Mouse (Mus musculus) MEL (cell line): ENCODE results near the gene Rab3a.

ENCODE experiments used
- BHLHE40 ChIP-seq: IDR thresholded peaks from 2 replicates; pipeline ENCODE4 v1.6.1; 2012; ENCODE audit warnings: low read depth, mild to moderate bottlenecking, inconsistent platforms, low read length, improper control_type of control experiment, borderline replicate concordance
- CTCF ChIP-seq, 3 experiments: IDR thresholded peaks in 2 of 3; conservative IDR thresholded peaks in 1 of 3; 2 replicates each; pipeline ENCODE4 v1.5.1; 2011 to 2012; ENCODE audit warnings: low read length in 3 of 3, low read depth in 2 of 3, mild to moderate bottlenecking in 2 of 3, improper control_type of control experiment in 1 of 3, inconsistent platforms in 1 of 3, mixed read lengths in 1 of 3, moderate library complexity in 1 of 3; ENCODE audit not compliant: control insufficient read depth in 1 of 3, insufficient read depth in 1 of 3, poor library complexity in 1 of 3, severe bottlenecking in 1 of 3
- HCFC1 ChIP-seq: IDR thresholded peaks from 2 replicates; pipeline ENCODE4 v1.6.1; 2012; ENCODE audit warnings: low read depth, mild to moderate bottlenecking, inconsistent platforms, low read length, improper control_type of control experiment, moderate library complexity
- POLR2A ChIP-seq, 2 experiments: IDR thresholded peaks; 2 replicates each; pipeline ENCODE4 v1.6.1; 2011 to 2012; ENCODE audit warnings: low read length in 2 of 2, mild to moderate bottlenecking in 2 of 2, control low read depth in 1 of 2, improper control_type of control experiment in 1 of 2, low read depth in 1 of 2, moderate library complexity in 1 of 2; ENCODE audit not compliant: control insufficient read depth in 1 of 2, insufficient read depth in 1 of 2, poor library complexity in 1 of 2
- RCOR1 ChIP-seq: IDR thresholded peaks from 2 replicates; pipeline ENCODE4 v1.6.1; 2012; ENCODE audit warnings: low read depth, mild to moderate bottlenecking, inconsistent platforms, low read length, improper control_type of control experiment
- TAL1 ChIP-seq: IDR thresholded peaks from 2 replicates; pipeline ENCODE4 v1.6.1; 2012; ENCODE audit warnings: mild to moderate bottlenecking, inconsistent platforms, low read length, moderate library complexity, mixed read lengths
- USF2 ChIP-seq, 2 experiments: IDR thresholded peaks; 2 replicates each; pipeline ENCODE4 v1.6.1; 2011 to 2012; ENCODE audit warnings: improper control_type of control experiment in 2 of 2, low read length in 2 of 2, borderline replicate concordance in 1 of 2, inconsistent platforms in 1 of 2, low read depth in 1 of 2, mild to moderate bottlenecking in 1 of 2; ENCODE audit not compliant: insufficient read depth in 1 of 2
- ZNF384 ChIP-seq: IDR thresholded peaks from 2 replicates; pipeline ENCODE4 v1.6.1; 2012; ENCODE audit warnings: low read depth, mild to moderate bottlenecking, inconsistent platforms, low read length, improper control_type of control experiment

DNA sequence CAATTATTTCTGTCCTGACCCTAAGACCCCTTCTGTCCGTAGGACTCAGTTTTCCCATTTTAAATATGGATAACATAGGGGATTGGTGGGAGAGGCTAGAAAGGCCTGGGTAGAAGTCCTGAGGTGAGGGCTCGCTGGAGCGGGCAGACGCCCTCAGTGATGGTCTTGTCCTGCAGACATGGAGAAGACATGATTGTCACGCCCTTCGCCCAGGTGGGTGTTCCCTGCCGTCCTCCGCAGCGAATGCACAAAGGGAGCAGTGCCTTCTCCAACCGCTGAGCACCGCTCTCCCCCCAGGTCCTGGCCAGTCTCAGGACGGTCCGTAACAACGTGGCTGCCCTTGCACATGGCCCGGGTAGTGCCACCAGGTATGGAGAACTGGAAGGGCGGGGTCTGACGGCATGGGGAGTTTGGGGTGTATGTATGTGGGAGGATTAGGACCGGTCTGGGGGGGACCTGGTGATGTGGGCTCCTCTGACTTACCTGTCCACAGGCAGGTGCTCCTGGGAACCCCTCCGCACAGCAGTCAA lies 8.7 kb upstream of the Rab3a start:
- TF ChIP-seq BHLHE40 = no peak
- no peak for TF ChIP-seq POLR2A (IDR thresholded peaks at IDR 0.05; ENCODE audit: control insufficient read depth in 1 of 2, insufficient read depth in 1 of 2, low read depth in 1 of 2, low read length in 2 of 2, poor library complexity in 1 of 2)
- TF ChIP-seq HCFC1 = no peak
- TF ChIP-seq TAL1 = no peak
- no peak for TF ChIP-seq CTCF (IDR thresholded peaks at IDR 0.05 in 2 of 3, conservative IDR thresholded peaks at IDR 0.05 in 1 of 3; ENCODE audit: control insufficient read depth in 1 of 3, insufficient read depth in 1 of 3, low read depth in 2 of 3, low read length in 3 of 3, poor library complexity in 1 of 3, severe bottlenecking in 1 of 3)
- no peak for TF ChIP-seq RCOR1
- TF ChIP-seq ZNF384 = no peak
- no peak for TF ChIP-seq USF2 (IDR thresholded peaks at IDR 0.05; ENCODE audit: borderline replicate concordance in 1 of 2, insufficient read depth in 1 of 2, low read depth in 1 of 2, low read length in 2 of 2)
